Mouse (Mus musculus) kidney, adult 2 months (tissue): Measurements from ENCODE around the gene Epb41.

Source experiments
- CTCF ChIP-seq: fragments of 200-500 bp; conservative IDR thresholded peaks from 2 replicates; pipeline ENCODE4 v1.5.1; 2011; ENCODE audit warnings: low read depth, mild to moderate bottlenecking, control low read depth, low read length, moderate library complexity, mixed read lengths; ENCODE audit not compliant: insufficient read depth, insufficient read length
- POLR2A ChIP-seq: fragments of 200-500 bp; IDR thresholded peaks from one replicate; pipeline ENCODE4 v1.6.1; 2011; ENCODE audit warnings: low read depth, low read length, control low read depth

DNA sequence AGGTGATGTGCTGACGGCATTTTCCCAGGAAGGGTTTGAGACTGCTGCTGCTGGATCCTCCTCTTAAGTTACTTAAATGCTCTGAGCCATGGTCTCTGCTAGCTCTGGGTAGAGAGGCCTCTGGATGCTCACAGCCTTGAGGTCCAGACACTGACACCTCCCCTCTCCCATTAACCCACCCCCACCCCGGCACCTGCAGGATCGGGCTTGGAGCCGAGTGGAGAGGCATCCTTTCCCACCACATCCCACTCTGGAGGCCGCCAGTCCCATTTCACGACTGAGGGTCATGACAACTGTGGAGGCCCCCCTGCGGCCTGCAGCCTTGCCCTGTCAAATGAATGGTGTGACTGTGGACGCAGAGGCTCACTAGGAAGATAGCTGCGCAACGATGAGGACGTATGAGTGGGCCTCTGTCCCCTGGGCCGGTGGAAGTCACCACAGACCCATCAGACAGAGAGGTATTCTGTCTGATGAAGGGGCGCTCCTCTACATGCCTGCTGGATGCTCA is 159.2 kb downstream of the Epb41 start:
- no peak for TF ChIP-seq POLR2A
- no peak for TF ChIP-seq CTCF
